Mouse (Mus musculus) urinary bladder, postnatal 25 days (tissue): ENCODE measurements at regions not wholly inside any gene's neighbourhood (a gene's known extent, or its start where the extent isn't known, plus 50 kb on each side); places are given as distances from the start of the nearest gene placed in this dataset.

Experiments
- DNase-seq: peaks from one replicate; pipeline ENCODE4 v3.0.0; 2022; ENCODE audit warnings: low spot score

- DNase-seq = no peak
These were observed 50.8 kb upstream of the Zfr start for GRCm38 (mm10) chr15:12066857-12067211.

- peak; percentile 31 for DNase-seq
These were observed 51.3 kb upstream of the Zfr start for GRCm38 (mm10) chr15:12066176-12066856.

DNA sequence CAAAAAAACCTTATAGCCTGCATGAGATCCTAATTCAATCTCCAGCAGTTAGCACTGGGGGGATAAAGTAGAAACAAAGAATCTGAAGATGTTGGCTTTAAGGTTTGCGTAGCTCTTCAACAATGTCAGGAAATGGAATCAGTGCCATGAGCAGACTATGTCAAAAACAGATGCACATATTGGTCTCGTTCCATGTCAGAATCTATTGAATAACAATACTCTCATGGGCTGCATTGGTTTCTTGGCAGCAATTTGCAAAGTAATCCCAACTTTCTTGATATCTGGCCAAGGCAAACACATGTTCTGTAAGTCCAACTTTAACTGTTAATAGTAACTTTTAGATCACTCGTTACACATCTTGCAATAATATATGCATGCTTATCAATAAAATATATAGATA is 58.1 kb upstream of the Sub1 start:
- no peak for DNase-seq

DNA sequence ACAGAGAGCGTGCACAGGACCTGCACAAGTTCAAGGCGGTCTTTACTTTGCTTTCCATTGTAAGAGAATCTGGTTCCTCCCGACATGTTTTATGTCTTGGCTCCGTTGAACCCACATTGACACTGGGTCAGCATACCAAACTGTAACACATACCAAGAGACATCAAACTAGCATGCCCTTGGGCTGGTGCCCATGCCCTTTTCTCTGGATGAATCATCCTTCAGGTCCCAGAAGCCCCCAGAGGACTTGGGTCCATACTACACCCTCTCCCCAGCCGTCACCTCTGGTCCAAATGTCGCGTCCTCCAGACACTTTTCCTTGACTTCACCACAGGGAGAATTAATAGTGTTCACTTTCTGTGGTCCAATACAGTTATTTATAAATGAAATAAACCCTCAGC is 56.8 kb upstream of the Sub1 start:
- DNase-seq = no peak

DNA sequence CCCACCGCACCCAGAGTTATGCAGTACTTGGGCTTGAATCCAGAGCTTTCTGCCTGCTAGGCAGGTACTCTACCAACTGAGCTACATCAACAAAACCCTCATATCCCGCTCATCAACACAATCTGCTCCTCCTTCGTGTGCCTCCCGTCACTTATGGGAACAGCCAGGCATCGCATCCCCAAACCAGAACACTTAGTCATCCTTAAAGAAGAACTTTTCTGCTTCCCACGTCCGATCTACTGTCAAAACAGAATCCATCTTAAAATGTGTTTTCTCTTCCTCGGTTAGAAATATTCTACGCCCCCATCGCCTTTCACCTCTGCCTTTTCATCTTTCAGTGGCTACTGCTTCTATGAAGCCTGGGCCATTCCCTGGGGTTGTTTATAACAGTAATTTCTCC is 52.2 kb upstream of the Sub1 start:
- no peak for DNase-seq

DNA sequence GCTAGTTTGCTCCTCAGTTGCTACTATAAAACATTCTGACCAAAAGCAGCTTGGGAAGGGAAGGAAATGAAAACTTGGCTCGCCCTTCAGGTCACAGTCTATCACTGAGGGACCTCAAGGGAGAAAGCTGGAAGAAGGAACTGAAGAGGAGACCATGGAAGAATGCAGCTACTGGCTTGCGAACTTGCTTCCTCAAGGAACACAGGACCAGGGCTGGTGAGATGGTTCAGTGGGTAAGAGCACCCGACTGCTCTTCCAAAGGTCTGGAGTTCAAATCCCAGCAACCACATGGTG is 51.4 kb upstream of the Sub1 start:
- no peak for DNase-seq

- DNase-seq = no peak
These were observed 50.8 kb upstream of the Sub1 start for GRCm38 (mm10) chr15:12047349-12048213.
